Mouse (Mus musculus) limb, embryonic 13.5 days (tissue): Measurements from ENCODE around the gene Zswim5. TPM values are rescaled to one million over a fixed set of nuclear protein-coding genes. Genes with fewer than 3 reads are reported as not detected.
A peak's percentile ranks its signal among the peaks of the same experiment; 100 is the strongest.
"Not testable (repeated sequence)": the region's sequence is repeated elsewhere in the genome, so short reads cannot be mapped to it uniquely, and the experiment has no call there.

ENCODE experiments used
- ATAC-seq: fragments of 200-750 bp; cut with Nextera tagmentation; 2 replicates; pipeline ENCODE4 v1.8.0; 2017; ENCODE audit warnings: low read depth, moderate number of reproducible peaks, moderate TSS enrichment; ENCODE audit not compliant: low FRiP score
- H3K27ac ChIP-seq: fragments of 300-500 bp; sonication (generic); 2 replicates; pipeline ENCODE4 v1.5.1; 2015; ENCODE audit warnings: inconsistent platforms, mild to moderate bottlenecking, moderate library complexity
- H3K27me3 ChIP-seq: fragments of 300-500 bp; sonication (generic); 2 replicates; pipeline ENCODE4 v1.6.1; 2015; ENCODE audit warnings: mild to moderate bottlenecking, inconsistent platforms
- H3K36me3 ChIP-seq: fragments of 300-500 bp; sonication (generic); 2 replicates; pipeline ENCODE4 v1.6.1; 2015; ENCODE audit warnings: inconsistent platforms, mild to moderate bottlenecking, moderate library complexity
- H3K4me1 ChIP-seq: fragments of 300-500 bp; sonication (generic); 2 replicates; pipeline ENCODE4 v1.6.1; 2015; ENCODE audit warnings: inconsistent platforms
- H3K4me2 ChIP-seq: fragments of 300-500 bp; sonication (generic); replicated peaks from 2 replicates; pipeline ENCODE4 v1.6.1; 2015; ENCODE audit warnings: inconsistent platforms, mild to moderate bottlenecking, moderate library complexity
- H3K4me3 ChIP-seq: fragments of 300-500 bp; sonication (generic); 2 replicates; pipeline ENCODE4 v1.5.1; 2015; ENCODE audit warnings: moderate library complexity, mild to moderate bottlenecking, inconsistent platforms
- H3K9ac ChIP-seq: fragments of 300-500 bp; sonication (generic); 2 replicates; pipeline ENCODE4 v1.6.1; 2015; ENCODE audit warnings: mild to moderate bottlenecking, inconsistent platforms
- H3K9me3 ChIP-seq: fragments of 300-500 bp; sonication (generic); 2 replicates; pipeline ENCODE4 v1.6.1; 2016; ENCODE audit warnings: inconsistent platforms
- WGBS: fragments of 180-500 bp; shearing (Covaris S2); methylation state at CpG from one replicate; pipeline ENCODE4 v1.1.7; 2015; 5-methylcytosine and 5-hydroxymethylcytosine counted together
- polyA plus RNA-seq: library from polyadenylated mRNA; unstranded; fragments of >200 nt; fragmentation: Nextera tagmentation; extraction: Ambion mirVana; gene quantifications from 2 replicates; pipeline ENCODE4 v1.2.1, GENCODE M21; 2015

The Zswim5 gene
- polyA plus RNA-seq, result 0.57 and 0.62 TPM in 2 replicates

- H3K27ac ChIP-seq, result no peak within 1 kb of the TSS
- peak within 1 kb of the TSS; percentile 75 for H3K9ac ChIP-seq
- H3K4me1 ChIP-seq, result peaks cover 7% of the 10 kb centered on the region
- H3K9me3 ChIP-seq, result no peaks in the 10 kb centered on the region
- peak within 1 kb of the TSS; percentile 95 for H3K4me2 ChIP-seq
- no peaks in the 10 kb centered on the region for H3K36me3 ChIP-seq
- H3K27me3 ChIP-seq, result peaks cover 38% of the 10 kb centered on the region
- H3K4me3 ChIP-seq, result peak within 1 kb of the TSS; percentile 77
- peak; percentile 89 for ATAC-seq
- under 1% methylated on average over 94 of the region's 104 CpGs for WGBS
These were observed at the start of gene Zswim5 for GRCm38 (mm10) chr4:116876995-116877728. Gene Zswim5, plus strand, starts transcription at chr4:116877376.

- no peak overlapping the region for H3K4me2 ChIP-seq
- H3K27ac ChIP-seq, result no peak overlapping the region
- H3K4me3 ChIP-seq, result no peak overlapping the region
- H3K9ac ChIP-seq, result no peak overlapping the region
- no peaks in the 10 kb centered on the region for H3K36me3 ChIP-seq
- ATAC-seq, result peak; percentile 33; the same call in 1 of the 2 replicates
- H3K4me1 ChIP-seq, result peaks cover 12% of the 10 kb centered on the region
- no peaks in the 10 kb centered on the region for H3K27me3 ChIP-seq
- H3K9me3 ChIP-seq, result no peaks in the 10 kb centered on the region
- WGBS, result 1% methylated on average over 4 of the region's 4 CpGs
These were observed 49.4 kb upstream of the Zswim5 start for GRCm38 (mm10) chr4:116827819-116828218.

GRCm38 (mm10) chr4:116829364-116830069, 47.7 kb upstream of the Zswim5 start:
- no peak for ATAC-seq
- 54% methylated on average over 6 of the region's 6 CpGs for WGBS
- Histone ChIP-seq H3K9me3 (no peaks in the 10 kb centered on the region), H3K27ac (no peak overlapping the region), H3K27me3 (no peaks in the 10 kb centered on the region), H3K4me2 (no peak overlapping the region), H3K4me3 (no peak overlapping the region), H3K36me3 (no peaks in the 10 kb centered on the region), H3K4me1 (peaks cover 6% of the 10 kb centered on the region), H3K9ac (no peak overlapping the region)

- no peaks in the 10 kb centered on the region for H3K9me3 ChIP-seq
- no peak overlapping the region for H3K4me2 ChIP-seq
- H3K27me3 ChIP-seq, result no peaks in the 10 kb centered on the region
- no peak overlapping the region for H3K9ac ChIP-seq
- H3K27ac ChIP-seq, result no peak overlapping the region
- H3K4me1 ChIP-seq, result peaks cover 6% of the 10 kb centered on the region
- WGBS, result 22% methylated on average over 6 of the region's 6 CpGs
- no peak overlapping the region for H3K4me3 ChIP-seq
- ATAC-seq, result no peak
- no peaks in the 10 kb centered on the region for H3K36me3 ChIP-seq
These were observed 47.2 kb upstream of the Zswim5 start for GRCm38 (mm10) chr4:116830070-116830368.

- Histone ChIP-seq H3K36me3 (no peaks in the 10 kb centered on the region), H3K27ac (no peak overlapping the region), H3K9ac (no peak overlapping the region), H3K4me1 (peaks cover 4% of the 10 kb centered on the region; the same call in 1 of the 2 replicates), H3K4me2 (no peak overlapping the region), H3K9me3 (no peaks in the 10 kb centered on the region), H3K4me3 (no peak overlapping the region), H3K27me3 (peaks cover 22% of the 10 kb centered on the region)
- 31% methylated on average over 2 of the region's 2 CpGs for WGBS
- ATAC-seq, result no peak
These were observed 38.2 kb upstream of the Zswim5 start for GRCm38 (mm10) chr4:116838999-116839398.

- not testable (repeated sequence) for H3K4me1 ChIP-seq, ATAC-seq, H3K27ac ChIP-seq, H3K36me3 ChIP-seq, H3K9me3 ChIP-seq, H3K9ac ChIP-seq
- Histone ChIP-seq H3K4me3 (peak overlapping the region; percentile 24), H3K27me3 (peaks cover 22% of the 10 kb centered on the region), H3K4me2 (peak overlapping the region; percentile 54)
- WGBS, result 26% methylated on average over 21 of the region's 29 CpGs
These were observed 37.1 kb upstream of the Zswim5 start for GRCm38 (mm10) chr4:116840096-116840495.

- 83% methylated on average over 6 of the region's 6 CpGs for WGBS
- peaks cover 22% of the 10 kb centered on the region for H3K27me3 ChIP-seq
- ATAC-seq, result no peak
- peaks cover 4% of the 10 kb centered on the region; the same call in 1 of the 2 replicates for H3K4me1 ChIP-seq
- no peak overlapping the region for H3K4me3 ChIP-seq
- no peak overlapping the region for H3K4me2 ChIP-seq
- H3K9ac ChIP-seq, result no peak overlapping the region
- H3K36me3 ChIP-seq, result no peaks in the 10 kb centered on the region
- H3K27ac ChIP-seq, result no peak overlapping the region
- H3K9me3 ChIP-seq, result no peaks in the 10 kb centered on the region
These were observed 36.3 kb upstream of the Zswim5 start for GRCm38 (mm10) chr4:116840841-116841240.

GRCm38 (mm10) chr4:116844324-116844723, 32.9 kb upstream of the Zswim5 start:
- H3K4me1 ChIP-seq, result peaks cover 4% of the 10 kb centered on the region; the same call in 1 of the 2 replicates
- peaks cover 17% of the 10 kb centered on the region for H3K27me3 ChIP-seq
- H3K36me3 ChIP-seq, result no peaks in the 10 kb centered on the region
- WGBS, result 96% methylated on average over 3 of the region's 3 CpGs
- no peaks in the 10 kb centered on the region for H3K9me3 ChIP-seq
- H3K9ac ChIP-seq, result no peak overlapping the region
- H3K4me2 ChIP-seq, result no peak overlapping the region
- no peak overlapping the region for H3K27ac ChIP-seq
- no peak overlapping the region for H3K4me3 ChIP-seq
- ATAC-seq, result no peak

- no peak overlapping the region for H3K27ac ChIP-seq
- 0 out of 2 replicates have a peak, but pooled peaks cover 4% of the 10 kb centered on the region for H3K4me1 ChIP-seq
- H3K9ac ChIP-seq, result no peak overlapping the region
- H3K4me3 ChIP-seq, result no peak overlapping the region
- H3K4me2 ChIP-seq, result no peak overlapping the region
- no peaks in the 10 kb centered on the region for H3K27me3 ChIP-seq
- no peaks in the 10 kb centered on the region for H3K9me3 ChIP-seq
- H3K36me3 ChIP-seq, result no peaks in the 10 kb centered on the region
- WGBS, result 64% methylated on average over 3 of the region's 3 CpGs
- ATAC-seq, result no peak
These were observed 27.3 kb upstream of the Zswim5 start for GRCm38 (mm10) chr4:116849901-116850300.

- ATAC-seq, result no peak
- 0 out of 2 replicates have a peak, but pooled peaks cover 4% of the 10 kb centered on the region for H3K4me1 ChIP-seq
- H3K4me3 ChIP-seq, result no peak overlapping the region
- H3K9me3 ChIP-seq, result no peaks in the 10 kb centered on the region
- H3K27me3 ChIP-seq, result no peaks in the 10 kb centered on the region
- no peak overlapping the region for H3K27ac ChIP-seq
- H3K4me2 ChIP-seq, result no peak overlapping the region
- no peak overlapping the region for H3K9ac ChIP-seq
- no peaks in the 10 kb centered on the region for H3K36me3 ChIP-seq
- WGBS, result 30% methylated on average over 2 of the region's 2 CpGs
These were observed 22.9 kb upstream of the Zswim5 start for GRCm38 (mm10) chr4:116854286-116854685.

GRCm38 (mm10) chr4:116857203-116857602, 20.0 kb upstream of the Zswim5 start:
- Histone ChIP-seq H3K9ac (no peak overlapping the region), H3K27me3 (no peaks in the 10 kb centered on the region), H3K9me3 (no peaks in the 10 kb centered on the region), H3K4me2 (no peak overlapping the region), H3K27ac (no peak overlapping the region), H3K36me3 (no peaks in the 10 kb centered on the region), H3K4me1 (no peaks in the 10 kb centered on the region), H3K4me3 (no peak overlapping the region)
- ATAC-seq, result no peak
- WGBS, result 94% methylated on average over 10 of the region's 10 CpGs

- H3K4me1 ChIP-seq, result no peaks in the 10 kb centered on the region
- no peak for ATAC-seq
- no peak overlapping the region for H3K9ac ChIP-seq
- 72% methylated on average over 5 of the region's 5 CpGs for WGBS
- no peak overlapping the region for H3K4me2 ChIP-seq
- H3K27me3 ChIP-seq, result no peaks in the 10 kb centered on the region
- no peaks in the 10 kb centered on the region for H3K9me3 ChIP-seq
- no peaks in the 10 kb centered on the region for H3K36me3 ChIP-seq
- H3K27ac ChIP-seq, result no peak overlapping the region
- no peak overlapping the region for H3K4me3 ChIP-seq
These were observed 17.5 kb upstream of the Zswim5 start for GRCm38 (mm10) chr4:116859711-116860110.
